Mouse (Mus musculus) R1 (cell line): ENCODE results near the gene Rfxank.

ENCODE experiments used
- DNase-seq: peaks from one replicate; pipeline ENCODE4 v3.0.0-alpha.2; 2018; ENCODE audit warnings: low read depth, low spot score

Gene Rfxank

DNA sequence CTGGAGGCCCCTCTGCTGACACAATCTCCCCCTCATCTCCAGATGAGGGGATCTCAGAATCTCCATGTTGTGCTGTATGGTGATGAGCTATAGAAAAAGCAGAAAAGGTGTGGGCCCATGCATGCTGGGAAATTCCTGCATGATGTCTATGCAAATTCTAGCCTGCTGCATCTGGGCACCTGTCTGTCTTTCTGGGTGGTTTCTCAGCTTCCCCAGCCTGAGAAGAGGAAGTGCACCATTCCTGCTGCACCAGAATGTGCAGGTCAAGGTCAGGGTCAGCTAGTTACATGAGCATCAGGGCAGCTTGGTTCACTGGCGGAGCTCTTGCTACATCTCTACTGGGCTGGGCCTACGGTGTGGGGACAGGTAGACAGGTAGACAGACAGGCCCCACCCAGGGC is 28.5 kb downstream of the Rfxank start:
- no peak for DNase-seq

- DNase-seq: no peak
Observed at GRCm38 (mm10) chr8:70104922-70105321, 34.0 kb downstream of the Rfxank start.

GRCm38 (mm10) chr8:70104506-70104905 is 34.4 kb downstream of the Rfxank start:
- peak; percentile 57 for DNase-seq

- DNase-seq: no peak
Observed at GRCm38 (mm10) chr8:70100241-70100640, 38.7 kb downstream of the Rfxank start.

DNA sequence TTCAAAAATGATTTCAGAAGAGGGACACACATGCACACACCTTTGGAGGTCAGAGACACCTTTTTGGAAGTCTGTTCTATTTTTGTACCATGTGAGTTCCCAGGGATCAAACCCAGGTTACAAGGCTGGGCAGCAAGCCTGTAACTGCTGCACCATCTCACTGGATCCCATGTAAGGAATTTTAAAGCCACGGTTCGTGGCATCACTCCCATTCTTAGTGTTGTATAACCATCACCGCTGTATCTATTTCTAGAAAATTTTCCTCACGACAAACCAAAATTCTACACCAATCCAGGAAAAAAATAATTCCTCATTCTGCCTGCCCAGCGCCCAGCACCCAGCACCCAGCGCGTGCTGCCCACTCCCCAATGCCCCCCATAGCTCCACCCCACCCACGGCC is 39.7 kb downstream of the Rfxank start:
- no peak for DNase-seq

- DNase-seq: no peak
Observed at GRCm38 (mm10) chr8:70092786-70093185, 46.2 kb downstream of the Rfxank start.

DNA sequence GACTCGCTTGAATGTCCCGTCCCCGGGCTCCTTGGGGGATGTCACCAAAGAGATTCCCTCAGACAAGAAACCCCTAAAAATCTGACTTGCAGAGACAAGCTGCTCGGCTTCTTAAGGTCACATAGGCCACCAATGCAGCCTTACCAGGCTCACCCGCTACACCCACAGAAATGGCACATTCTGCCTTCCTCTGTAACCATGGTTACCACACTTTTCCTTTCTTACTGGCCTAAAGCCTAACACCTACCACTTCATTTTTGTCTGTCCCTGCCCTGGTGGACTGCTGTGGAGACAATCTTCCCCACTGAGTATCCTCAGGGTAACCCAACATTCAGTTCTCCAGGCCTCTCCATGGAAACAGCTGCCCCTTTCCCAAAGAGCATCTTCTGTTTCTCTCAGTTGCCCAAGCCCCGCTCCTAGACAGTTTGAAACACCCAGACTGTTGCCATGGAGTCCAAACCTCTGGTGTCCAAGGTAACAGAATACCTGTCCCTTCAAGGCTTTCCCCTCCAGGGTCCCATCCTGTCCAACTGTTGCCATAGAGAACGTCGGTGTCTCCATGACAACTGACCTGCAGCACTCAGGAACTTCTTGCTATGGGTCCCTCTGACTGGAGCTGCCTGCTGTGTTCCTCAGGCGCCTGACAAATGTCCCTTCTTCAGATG is 49.5 kb downstream of the Rfxank start:
- DNase-seq: peak; percentile 91

GRCm38 (mm10) chr8:70087836-70088650 is 50.9 kb downstream of the Rfxank start:
- peak; percentile 72 for DNase-seq

GRCm38 (mm10) chr8:70087237-70087636 is 51.7 kb downstream of the Rfxank start:
- peak; percentile 69 for DNase-seq

DNA sequence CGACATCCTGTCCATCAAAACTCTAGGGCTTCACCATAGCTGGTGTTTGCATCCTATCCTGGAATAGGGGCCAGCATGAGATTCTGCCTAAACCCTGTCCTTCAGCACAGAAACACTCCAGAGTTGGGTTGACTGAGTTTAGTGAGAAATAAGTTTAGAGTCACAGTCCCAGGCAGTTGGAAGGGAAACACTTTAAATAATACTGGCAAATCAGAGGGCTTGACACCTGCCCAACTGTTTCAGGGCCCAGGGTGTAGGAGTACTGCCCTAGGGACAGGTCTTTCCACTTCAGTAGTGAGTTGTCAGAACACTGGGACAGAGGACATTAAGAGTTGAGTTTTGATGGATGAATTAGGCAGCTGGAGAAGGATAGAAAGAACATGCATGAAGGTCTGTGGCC is 52.8 kb downstream of the Rfxank start:
- no peak for DNase-seq

DNA sequence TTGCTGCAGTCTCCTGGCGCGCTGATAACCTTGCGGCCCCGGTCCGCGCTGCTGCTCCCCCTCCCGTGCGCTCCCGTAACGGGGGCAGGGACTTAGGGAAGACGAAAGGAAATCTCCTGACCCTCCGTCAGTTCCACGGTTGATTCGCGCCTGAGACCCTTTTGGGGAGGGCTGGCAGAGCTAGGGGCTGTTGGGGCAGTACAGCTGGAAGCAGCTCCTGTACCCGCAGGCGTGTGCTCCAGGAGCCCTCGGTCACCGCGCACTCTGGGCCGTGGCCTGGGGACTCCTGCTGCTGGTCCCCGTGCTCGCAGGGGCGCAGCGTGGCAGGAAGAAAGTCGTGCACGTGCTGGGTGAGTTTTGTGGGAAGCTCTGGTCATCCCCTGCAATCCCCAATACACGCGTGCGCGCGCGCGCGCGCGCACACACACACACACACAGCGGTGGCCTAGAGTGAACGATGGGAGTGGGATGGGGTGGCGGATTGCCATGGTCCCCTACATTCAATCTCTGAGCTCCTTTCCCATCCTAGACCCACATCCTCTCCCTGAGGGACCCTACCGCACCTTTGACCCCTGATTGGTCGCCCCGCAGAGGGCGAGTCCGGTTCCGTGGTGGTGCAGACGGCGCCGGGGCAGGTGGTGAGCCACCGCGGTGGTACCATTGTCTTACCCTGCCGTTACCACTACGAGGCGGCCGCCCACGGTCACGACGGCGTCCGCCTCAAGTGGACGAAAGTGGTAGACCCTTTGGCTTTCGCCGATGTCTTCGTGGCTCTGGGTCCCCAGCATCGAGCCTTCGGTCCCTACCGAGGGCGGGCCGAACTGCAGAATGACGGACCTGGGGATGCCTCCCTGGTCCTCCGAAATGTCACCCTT is 54.5 kb downstream of the Rfxank start:
- peak; percentile 32 for DNase-seq

DNA sequence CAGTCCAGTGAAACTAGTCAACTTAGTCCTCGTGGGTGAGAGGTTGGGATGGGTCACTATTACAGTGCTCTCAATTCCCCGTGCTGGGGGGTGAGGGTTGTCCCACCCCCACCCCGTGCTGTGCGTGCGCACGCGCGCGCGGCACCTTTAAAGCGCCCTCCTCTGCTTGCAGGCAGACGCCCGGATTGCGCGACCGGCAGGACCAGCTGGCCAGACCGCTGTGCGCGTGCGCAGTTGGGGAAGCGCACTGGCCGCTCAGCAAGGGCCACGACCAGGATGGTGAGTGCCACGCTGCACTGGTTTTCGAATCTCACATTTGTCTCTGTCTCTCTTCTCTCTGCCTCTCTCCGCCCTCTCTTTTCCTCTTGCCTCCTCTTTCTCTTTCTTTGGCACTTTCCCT is 55.7 kb downstream of the Rfxank start, which contains the start of gene Hapln4:
TSS of gene Hapln4 (plus strand) at position 173 of the 400 bp plus-strand sequence.
- peak; percentile 33 for DNase-seq

- no peak for DNase-seq
Observed at GRCm38 (mm10) chr8:70081976-70082375, 57.0 kb downstream of the Rfxank start.
